Mouse (Mus musculus) ES-E14 (cell line): Measurements from ENCODE around the gene Fpgs. TPM values are rescaled to one million over a fixed set of nuclear protein-coding genes. Genes with fewer than 3 reads are reported as not detected.

Experiments
- DNase-seq: peaks from one replicate; pipeline ENCODE4 v3.0.0-alpha.2; 2013; ENCODE audit warnings: low read depth, low spot score
- H3K27ac ChIP-seq: 2 replicates; pipeline ENCODE4 v1.5.1; 2012; ENCODE audit warnings: low read depth, mild to moderate bottlenecking, low read length, moderate library complexity, mixed read lengths; ENCODE audit not compliant: poor library complexity, insufficient read depth, severe bottlenecking
- H3K36me3 ChIP-seq: 2 replicates; pipeline ENCODE4 v1.6.1; 2012; ENCODE audit warnings: mild to moderate bottlenecking, low read length, moderate library complexity, mixed read lengths; ENCODE audit not compliant: control insufficient read depth, poor library complexity, insufficient read depth, severe bottlenecking
- H3K4me1 ChIP-seq, 2 experiments: fragments of 150-350 bp in 1 of 2; sonication (generic) in 1 of 2; 2 replicates each; pipeline ENCODE4 v1.6.1; 2012; ENCODE audit warnings: low read length in 2 of 2, mild to moderate bottlenecking in 1 of 2, mixed read lengths in 1 of 2; ENCODE audit not compliant: control insufficient read depth in 2 of 2, insufficient read depth in 2 of 2, poor library complexity in 1 of 2
- H3K4me3 ChIP-seq, 2 experiments: fragments of 150-350 bp in 1 of 2; sonication (generic) in 1 of 2; 2 replicates each; pipeline ENCODE4 v1.5.1; 2012; ENCODE audit warnings: low read length in 2 of 2, low read depth in 1 of 2, mild to moderate bottlenecking in 1 of 2, mixed read lengths in 1 of 2; ENCODE audit not compliant: insufficient read depth in 1 of 2, poor library complexity in 1 of 2, severe bottlenecking in 1 of 2
- H3K9ac ChIP-seq: 2 replicates; pipeline ENCODE4 v1.6.1; 2012; ENCODE audit warnings: low read depth, mild to moderate bottlenecking, low read length, mixed read lengths; ENCODE audit not compliant: poor library complexity, insufficient read depth, severe bottlenecking
- H3K9me3 ChIP-seq: fragments of 150-350 bp; sonication (generic); 2 replicates; pipeline ENCODE4 v1.6.1; 2012; ENCODE audit warnings: low read depth, mild to moderate bottlenecking, low read length; ENCODE audit not compliant: control insufficient read depth, insufficient read depth
- CHD2 ChIP-seq: IDR thresholded peaks from 2 replicates; pipeline ENCODE4 v1.6.1; 2014; ENCODE audit warnings: mild to moderate bottlenecking, low read depth, low read length, inconsistent platforms
- HCFC1 ChIP-seq: IDR thresholded peaks from 2 replicates; pipeline ENCODE4 v1.6.1; 2012; ENCODE audit warnings: low read length, inconsistent platforms, borderline replicate concordance; ENCODE audit not compliant: insufficient read depth
- MAFK ChIP-seq: IDR thresholded peaks from 2 replicates; pipeline ENCODE4 v1.6.1; 2014; ENCODE audit warnings: mild to moderate bottlenecking, low read depth, low read length, inconsistent platforms; ENCODE audit not compliant: insufficient read depth
- ZC3H11A ChIP-seq: IDR thresholded peaks from 2 replicates; pipeline ENCODE4 v1.6.1; 2012; ENCODE audit warnings: low read depth, mild to moderate bottlenecking, inconsistent platforms, low read length, borderline replicate concordance
- ZNF384 ChIP-seq: IDR thresholded peaks from 2 replicates; pipeline ENCODE4 v1.6.1; 2012; ENCODE audit warnings: low read depth, low read length, inconsistent platforms
- in situ Hi-C, 2 experiments: fragments of 600-800 bp; cut with MboI; formaldehyde crosslinking; loops; one replicate each; pipeline ENCODE4 v1.15.1; 2025; ENCODE audit warnings: low sequenced_read_pairs in 2 of 2, inconsistent platforms in 1 of 2; ENCODE audit not compliant: unreplicated experiment in 2 of 2
- total RNA-seq: library from RNA; depleted of rRNA; stranded (reverse); fragments of 300-350 nt; gene quantifications from 2 replicates; pipeline ENCODE4 v1.2.3, GENCODE M21; 2012

The Fpgs gene
- total RNA-seq, 1 experiment, result 61.2 TPM

- in situ Hi-C loops, result no loop called here
- no peak for DNase-seq
- H3K9ac ChIP-seq, result no peak overlapping the region
- no peaks in the 10 kb centered on the region for H3K9me3 ChIP-seq
- no peak overlapping the region for H3K27ac ChIP-seq
- H3K4me1 ChIP-seq, result peaks cover 4 to 23% of the 10 kb centered on the region in 2 experiments; a peak in 2 of 4 replicates
- H3K36me3 ChIP-seq, result peaks cover 57% of the 10 kb centered on the region
- TF ChIP-seq ZC3H11A, result no peak
- no peak for TF ChIP-seq CHD2
- TF ChIP-seq HCFC1, result no peak
- no peak for TF ChIP-seq MAFK
- TF ChIP-seq ZNF384, result no peak
- H3K4me3 ChIP-seq, result no peak overlapping the region
Observed at GRCm38 (mm10) chr2:32705018-32705417, 1.1 kb upstream of the Fpgs start.

- no peaks in the 10 kb centered on the region for H3K9me3 ChIP-seq
- H3K36me3 ChIP-seq, result peaks cover 38% of the 10 kb centered on the region
- in situ Hi-C loops, result no loop called here
- TF ChIP-seq ZC3H11A (no peak), MAFK (no peak), HCFC1 (no peak), ZNF384 (no peak), CHD2 (no peak)
- H3K9ac ChIP-seq, result no peak overlapping the region
- peak overlapping the region; percentile 37; the same call in 1 of the 2 replicates for H3K27ac ChIP-seq
- no peak overlapping the region for H3K4me3 ChIP-seq
- peaks cover 4 to 21% of the 10 kb centered on the region in 2 experiments; a peak in 2 of 4 replicates for H3K4me1 ChIP-seq
- no peak for DNase-seq
Observed at GRCm38 (mm10) chr2:32703046-32703445, 899 bp downstream of the Fpgs start.

- Histone ChIP-seq H3K9ac (no peak overlapping the region), H3K27ac (no peak overlapping the region), H3K36me3 (peaks cover 21% of the 10 kb centered on the region), H3K4me1 (peaks cover 4 to 21% of the 10 kb centered on the region in 2 experiments; a peak in 2 of 4 replicates), H3K9me3 (no peaks in the 10 kb centered on the region), H3K4me3 (no peak overlapping the region)
- in situ Hi-C loops, result no loop called here
- no peak for DNase-seq
- TF ChIP-seq CHD2 (no peak), MAFK (no peak), ZC3H11A (no peak), ZNF384 (no peak), HCFC1 (no peak)
Observed at GRCm38 (mm10) chr2:32700966-32701743, 2.8 kb downstream of the Fpgs start.

- Histone ChIP-seq H3K36me3 (peaks cover 10% of the 10 kb centered on the region; the same call in 1 of the 2 replicates), H3K9ac (no peak overlapping the region), H3K4me3 (no peak overlapping the region), H3K9me3 (no peaks in the 10 kb centered on the region), H3K4me1 (peaks cover 4 to 21% of the 10 kb centered on the region in 2 experiments; a peak in 2 of 4 replicates), H3K27ac (no peak overlapping the region)
- in situ Hi-C loops, result no loop called here
- DNase-seq, result no peak
- TF ChIP-seq CHD2 (no peak), HCFC1 (no peak), MAFK (no peak), ZNF384 (no peak), ZC3H11A (no peak)
Observed at GRCm38 (mm10) chr2:32699680-32700079, 4.3 kb downstream of the Fpgs start.
